Mouse (Mus musculus): ENCODE results near the gene Lamb1.

Gene Lamb1

GRCm38 (mm10) chr12:31265005-31265721 is at the start of gene Lamb1:
Gene Lamb1 (plus strand): TSS chr12:31265234.
- DNase-seq = peak; percentile 98

- peak; percentile 25 for DNase-seq
These were observed 47.8 kb upstream of the Lamb1 start for GRCm38 (mm10) chr12:31217232-31217631.

GRCm38 (mm10) chr12:31218774-31219173 is 46.3 kb upstream of the Lamb1 start:
- DNase-seq = peak; percentile 21

- DNase-seq = peak; percentile 0
These were observed 43.5 kb upstream of the Lamb1 start for GRCm38 (mm10) chr12:31221522-31221921.

DNA sequence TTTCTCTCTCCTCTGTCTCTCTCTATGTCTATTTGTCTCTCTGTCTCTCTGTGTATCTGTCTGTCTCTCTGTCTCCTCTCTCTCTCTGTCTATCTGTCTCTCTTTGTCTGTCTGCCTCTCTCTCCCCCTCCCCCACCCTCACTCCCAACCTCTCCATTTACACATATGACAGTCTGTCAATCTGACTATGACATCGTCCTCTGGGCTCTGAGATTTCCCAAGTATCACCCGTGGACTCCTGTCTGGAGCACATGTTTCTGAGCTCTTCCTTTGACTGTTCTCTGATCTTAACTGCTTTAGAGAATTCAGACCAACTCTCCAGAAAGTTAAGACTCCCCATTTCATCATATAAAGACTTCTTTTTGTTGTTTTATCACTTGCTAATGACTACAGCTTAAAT is 42.8 kb upstream of the Lamb1 start:
- DNase-seq = peak; percentile 51

DNA sequence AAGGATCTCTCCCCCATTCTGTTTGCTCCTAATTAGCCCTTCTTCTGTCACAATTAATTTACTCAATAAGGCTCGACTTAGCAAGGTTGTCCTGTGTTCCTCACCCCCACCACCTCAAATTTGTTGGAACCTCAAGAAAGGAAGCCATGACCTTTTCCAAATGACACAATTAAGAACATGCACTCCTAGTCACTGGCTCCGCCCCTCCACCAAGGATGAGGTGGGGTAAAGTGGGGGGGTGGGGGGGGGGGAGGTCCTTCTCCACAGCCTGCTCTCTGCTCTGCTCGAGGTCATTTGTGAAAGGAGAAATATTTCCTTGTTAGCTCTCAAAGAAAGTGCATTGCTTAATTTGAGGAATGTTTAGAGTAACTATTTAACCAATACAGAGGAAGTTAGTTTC is 42.3 kb upstream of the Lamb1 start:
- peak; percentile 64 for DNase-seq

GRCm38 (mm10) chr12:31225451-31225850 is 39.6 kb upstream of the Lamb1 start:
- DNase-seq = peak; percentile 54

DNA sequence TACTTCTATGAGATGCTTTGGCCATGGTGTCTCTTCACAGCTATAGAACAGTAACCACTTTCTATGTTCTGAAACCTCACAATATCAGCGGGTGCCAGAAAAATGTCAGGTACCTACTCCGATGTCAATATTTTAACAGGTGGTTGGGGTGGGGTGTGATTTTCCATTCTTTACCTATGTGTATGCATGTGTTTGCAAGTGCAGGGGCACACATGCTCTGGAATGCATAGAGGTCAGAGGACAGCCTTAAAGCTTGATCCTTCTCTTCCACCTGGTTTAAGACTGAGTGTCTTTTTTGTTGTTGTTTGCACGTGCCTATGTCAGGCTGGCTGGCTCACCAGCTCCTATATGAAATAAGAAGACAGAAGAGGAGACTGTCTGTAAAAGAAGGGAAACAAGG is 37.9 kb upstream of the Lamb1 start:
- DNase-seq = peak; percentile 18

DNA sequence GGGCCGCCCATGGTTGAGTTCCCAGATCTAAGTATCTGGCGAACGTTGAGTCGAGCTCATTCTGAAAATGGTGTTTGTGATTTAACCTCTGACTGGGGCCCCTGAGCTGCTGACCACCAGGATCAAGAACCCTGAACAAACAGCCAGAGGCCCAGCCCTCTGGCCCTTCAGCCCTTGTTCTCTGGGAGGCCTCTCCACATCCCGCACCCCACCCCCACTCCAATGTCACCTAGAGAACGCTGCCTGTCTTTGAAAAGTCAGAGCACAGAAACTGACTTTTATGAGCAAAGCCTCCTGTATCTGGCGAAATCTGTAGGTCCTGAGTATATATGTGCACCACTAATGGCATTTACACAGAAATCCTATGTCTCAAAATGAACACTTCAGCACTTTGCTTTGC is 36.2 kb upstream of the Lamb1 start:
- no peak for DNase-seq

- DNase-seq = peak; percentile 79
These were observed 32.4 kb upstream of the Lamb1 start for GRCm38 (mm10) chr12:31232635-31233034.

DNA sequence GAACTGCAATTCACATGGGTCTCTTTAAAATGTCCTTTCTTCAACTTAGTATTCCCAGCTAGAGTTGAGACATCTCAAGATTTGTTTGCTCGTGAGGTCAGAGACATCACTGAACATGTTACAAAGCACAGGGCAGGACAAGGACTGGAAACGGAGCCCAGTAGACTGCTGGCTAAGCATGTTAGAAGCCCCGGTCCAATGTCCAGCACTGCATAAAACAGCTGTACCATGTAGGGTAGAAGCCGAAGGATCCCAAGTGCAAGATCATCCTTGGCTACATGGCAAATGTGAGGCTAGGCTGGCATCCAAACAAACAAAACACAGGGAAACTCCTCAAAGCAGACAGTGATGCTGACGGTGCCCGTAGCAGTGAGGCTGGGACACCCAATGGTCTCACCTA is 30.0 kb upstream of the Lamb1 start:
- DNase-seq = peak; percentile 25

DNA sequence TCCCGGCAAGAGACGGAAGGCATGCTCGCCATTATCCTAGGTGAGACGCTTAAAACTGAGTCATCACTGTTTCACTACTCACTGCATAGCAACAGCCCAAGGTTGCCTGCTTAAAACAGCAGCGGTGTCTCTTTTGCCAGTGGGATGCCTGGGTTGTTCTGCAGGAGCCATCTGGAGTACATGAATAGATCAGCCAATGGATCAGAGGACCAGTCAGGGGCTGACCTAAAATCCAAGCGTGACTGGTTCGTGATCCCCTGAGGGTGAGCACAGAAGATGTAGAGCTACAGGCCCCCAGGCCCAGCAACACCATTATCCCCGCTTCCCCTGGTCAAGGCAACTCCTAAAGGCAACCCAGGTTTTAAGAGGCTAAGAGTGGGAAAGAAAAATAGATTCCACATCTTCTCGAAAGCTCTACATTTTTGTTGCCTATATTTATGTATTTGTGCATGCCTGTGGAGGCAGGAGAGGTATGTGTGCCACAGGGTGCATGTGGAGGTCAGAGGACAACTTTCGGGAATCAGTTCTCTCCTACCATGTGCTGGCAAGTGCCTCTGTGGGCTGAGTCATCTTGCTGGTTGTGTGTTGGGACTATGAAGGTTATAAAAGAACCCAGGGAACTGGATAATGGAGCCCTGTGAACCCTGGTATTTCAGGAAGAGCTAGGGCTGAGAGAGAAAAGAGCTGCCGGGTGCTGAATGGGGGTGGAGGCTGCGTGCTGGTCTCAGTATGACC is 28.0 kb upstream of the Lamb1 start:
- DNase-seq = peak; percentile 86

GRCm38 (mm10) chr12:31239031-31239583 is 25.9 kb upstream of the Lamb1 start:
- peak; percentile 78 for DNase-seq

DNA sequence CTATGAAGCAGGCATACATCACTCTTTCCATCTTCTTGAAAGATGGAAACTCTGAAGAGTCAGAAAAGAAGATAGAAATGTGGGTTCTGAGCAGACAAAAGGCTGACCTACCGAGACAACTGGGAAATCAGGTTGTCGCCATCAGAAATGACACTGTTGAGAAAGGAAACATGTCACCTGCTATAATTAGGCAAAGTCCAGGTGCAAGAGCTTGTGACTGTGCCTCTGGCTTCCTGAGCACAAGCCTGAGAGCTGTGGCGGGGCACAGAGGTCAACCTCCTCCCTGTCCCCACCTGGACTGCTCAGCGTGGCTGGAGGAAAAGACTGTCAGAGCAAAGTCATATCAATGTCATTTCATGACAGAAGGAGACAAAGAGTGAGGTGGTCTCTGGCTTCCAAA is 25.2 kb upstream of the Lamb1 start:
- peak; percentile 69 for DNase-seq

DNA sequence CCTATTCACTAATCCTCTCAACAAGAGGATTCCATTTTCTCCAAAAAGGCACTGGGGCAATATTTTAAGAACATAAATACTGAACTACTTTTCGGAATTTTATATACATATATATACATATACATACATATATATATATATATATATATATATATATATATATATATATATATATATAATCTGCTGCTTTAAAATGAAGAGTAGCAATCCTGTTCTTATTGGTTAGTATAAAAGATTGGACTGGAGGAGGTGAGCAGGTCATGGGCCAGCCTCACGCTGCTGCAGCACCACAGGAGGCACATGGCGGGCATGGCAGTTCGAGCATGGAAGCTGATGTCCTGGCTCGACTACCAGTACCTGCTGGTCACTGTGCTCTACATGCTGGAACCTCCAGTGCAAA is 24.6 kb upstream of the Lamb1 start, which contains the start of gene Gm6993:
TSS of gene Gm6993 (plus strand) at position 301 of the 400 bp plus-strand sequence.
- no peak for DNase-seq

DNA sequence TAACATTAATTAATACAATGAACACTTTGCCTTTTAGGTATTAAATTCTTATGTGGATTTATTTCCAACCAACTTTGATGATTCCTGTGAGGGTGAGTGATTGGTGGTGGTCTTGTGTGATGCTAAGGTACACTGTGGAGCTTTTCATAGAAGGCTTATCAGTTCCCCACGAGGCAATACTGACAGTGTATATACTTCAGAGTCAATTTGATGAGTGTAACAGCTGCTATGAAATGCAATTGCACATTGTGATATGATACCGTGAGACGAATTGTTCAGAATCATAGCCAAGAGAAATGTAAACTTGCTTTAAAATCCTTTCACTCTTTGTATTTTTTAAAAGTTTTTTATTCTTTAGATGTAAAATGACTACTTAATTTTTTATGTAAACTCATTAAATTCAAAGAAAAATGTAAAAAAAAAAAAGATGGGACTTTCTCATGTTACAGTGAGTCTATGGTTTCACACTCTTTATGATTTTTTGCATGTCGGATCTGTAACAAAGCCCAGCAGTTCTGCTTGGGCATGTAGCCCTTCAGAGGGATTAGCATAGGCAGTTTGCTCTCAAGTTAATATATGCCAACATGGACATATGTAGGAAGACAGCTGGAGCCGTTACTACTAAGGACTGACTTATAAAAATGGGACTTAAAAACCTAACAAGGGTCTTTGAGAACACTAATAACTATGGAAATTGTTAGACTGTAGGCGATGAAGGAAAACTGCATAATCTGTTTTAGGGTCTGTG is 23.3 kb upstream of the Lamb1 start:
- peak; percentile 46 for DNase-seq

- DNase-seq = peak; percentile 71
These were observed 21.0 kb upstream of the Lamb1 start for GRCm38 (mm10) chr12:31244001-31244400.

GRCm38 (mm10) chr12:31244691-31245090 is 20.3 kb upstream of the Lamb1 start:
- DNase-seq = peak; percentile 66

GRCm38 (mm10) chr12:31246153-31246552 is 18.9 kb upstream of the Lamb1 start:
- peak; percentile 64 for DNase-seq

- peak; percentile 63 for DNase-seq
These were observed 18.4 kb upstream of the Lamb1 start for GRCm38 (mm10) chr12:31246615-31247014.

DNA sequence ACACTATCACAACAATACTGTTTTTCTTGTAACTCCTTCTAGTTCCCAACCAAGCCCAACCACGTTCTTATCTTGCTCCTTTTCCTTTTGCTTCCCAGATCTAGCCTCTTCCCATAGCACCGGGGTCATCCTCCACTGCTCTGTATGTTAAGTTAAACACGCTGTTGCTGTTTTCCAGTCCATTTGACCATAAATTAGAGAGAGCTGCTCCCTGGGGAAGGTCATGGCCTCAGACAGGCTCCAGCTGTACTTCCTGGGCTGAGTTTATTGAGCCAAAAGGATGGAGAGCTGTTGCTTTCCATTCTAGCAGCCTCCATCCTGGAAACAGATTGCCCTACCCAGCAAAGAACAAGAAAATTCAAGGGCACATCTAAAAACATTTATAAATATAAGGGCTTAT is 16.9 kb upstream of the Lamb1 start:
- DNase-seq = peak; percentile 96

- DNase-seq = no peak
These were observed 16.4 kb upstream of the Lamb1 start for GRCm38 (mm10) chr12:31248681-31249080.

DNA sequence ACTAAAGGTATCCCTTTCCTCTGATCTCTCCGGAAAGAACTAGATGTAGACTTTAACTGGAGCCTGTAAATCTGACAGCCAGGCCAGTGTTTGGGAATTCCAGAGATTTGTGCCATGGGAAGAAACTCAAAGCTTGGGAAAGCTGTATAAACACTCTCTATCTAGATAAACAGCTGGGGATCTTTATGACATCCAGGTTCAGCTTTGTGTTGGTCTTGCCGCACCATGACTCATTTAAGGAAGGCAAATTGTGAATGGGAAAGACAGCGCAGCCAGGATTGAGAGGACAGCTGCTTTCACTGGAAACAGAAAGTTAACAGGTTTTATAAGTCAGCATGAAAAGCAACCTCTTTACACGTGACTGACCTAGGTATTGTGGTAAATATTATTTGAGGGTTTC is 12.8 kb upstream of the Lamb1 start:
- DNase-seq = peak; percentile 92
